Mouse (Mus musculus): ENCODE results near the gene Olfr1461. TPM values are rescaled to one million over a fixed set of nuclear protein-coding genes. Genes with fewer than 3 reads are reported as not detected.

Olfr1461 gene
- not detected in 2 replicates for polyA plus RNA-seq (2012; rRNA removed)

GRCm38 (mm10) chr19:13162700-13163099 is at the start of gene Olfr1461:
TSS of gene Olfr1461 (plus strand) at chr19:13163000.

GRCm38 (mm10) chr19:13149449-13149848 is 13.4 kb upstream of the Olfr1461 start, which contains the start of gene Olfr1459:
TSS of gene Olfr1459 (minus strand) at chr19:13149549.

DNA sequence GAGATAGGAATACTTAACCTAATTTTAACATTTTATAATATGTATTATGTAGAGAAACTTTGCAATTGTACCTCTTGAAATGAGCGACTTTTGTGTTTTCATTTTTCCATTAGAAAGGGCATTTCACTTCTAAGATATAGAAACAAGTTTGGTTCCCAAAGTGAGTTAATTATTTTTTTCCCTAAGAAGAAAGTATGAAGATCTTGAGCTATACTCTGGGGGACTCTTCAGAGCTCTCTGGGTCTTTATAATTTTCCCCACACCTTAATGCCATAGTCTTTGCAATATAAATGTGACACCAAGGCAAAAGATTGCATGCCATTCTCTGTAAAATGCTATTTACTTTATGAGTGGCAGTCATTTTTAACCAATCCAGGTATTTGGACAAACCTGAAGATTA is 22.6 kb downstream of the Olfr1461 start, which contains the start of gene Olfr1462:
Gene Olfr1462 (plus strand): TSS at position 301 of the 400 bp plus-strand sequence.

Other genes with a start within 250 kb of the Olfr1461 start
- not detected in 2 replicates for gene Olfr1448, start 238.6 kb upstream of the Olfr1461 start, polyA plus RNA-seq (2012; rRNA removed)
- not detected in 2 replicates for gene Olfr1449, start 232.2 kb upstream of the Olfr1461 start, polyA plus RNA-seq (2012; rRNA removed)
- gene Olfr1450, start 212.7 kb upstream of the Olfr1461 start, polyA plus RNA-seq (2012; rRNA removed) = not detected in 2 replicates
- gene Olfr1451, start 168.0 kb upstream of the Olfr1461 start, polyA plus RNA-seq (2012; rRNA removed) = not detected in 2 replicates
- not detected in 2 replicates for gene Olfr1453, start 134.7 kb upstream of the Olfr1461 start, polyA plus RNA-seq (2012; rRNA removed)
- gene Olfr1454, start 102.4 kb upstream of the Olfr1461 start, polyA plus RNA-seq (2012; rRNA removed) = not detected in 2 replicates
- gene Olfr1457, start 65.1 kb upstream of the Olfr1461 start, polyA plus RNA-seq (2012; rRNA removed) = not detected in 2 replicates
- not detected in 2 replicates for gene Olfr1458, start 56.2 kb upstream of the Olfr1461 start, polyA plus RNA-seq (2012; rRNA removed)
- gene Olfr1459, start 13.5 kb upstream of the Olfr1461 start, polyA plus RNA-seq (2012; rRNA removed) = not detected in 2 replicates
- not detected in 2 replicates for gene Olfr1462, start 22.7 kb downstream of the Olfr1461 start, polyA plus RNA-seq (2012; rRNA removed)
- gene Olfr1463, start 68.3 kb downstream of the Olfr1461 start, polyA plus RNA-seq (2012; rRNA removed) = not detected in 2 replicates
- not detected in 2 replicates for gene Olfr1465, start 152.5 kb downstream of the Olfr1461 start, polyA plus RNA-seq (2012; rRNA removed)
- gene Olfr1466, start 175.9 kb downstream of the Olfr1461 start, polyA plus RNA-seq (2012; rRNA removed) = not detected in 2 replicates
- gene Olfr1467, start 199.2 kb downstream of the Olfr1461 start, polyA plus RNA-seq (2012; rRNA removed) = not detected in 2 replicates
- gene Olfr1469, start 244.8 kb downstream of the Olfr1461 start, polyA plus RNA-seq (2012; rRNA removed) = not detected in 2 replicates